Mouse (Mus musculus) liver, embryonic 12.5 days (tissue): ENCODE data around the gene Olfr96. TPM values are rescaled to one million over a fixed set of nuclear protein-coding genes. Genes with fewer than 3 reads are reported as not detected.
"Not testable (repeated sequence)": the region's sequence is repeated elsewhere in the genome, so short reads cannot be mapped to it uniquely, and the experiment has no call there.

Source experiments
- ATAC-seq: fragments of 200-750 bp; cut with Nextera tagmentation; 2 replicates; pipeline ENCODE4 v1.8.0; 2017; ENCODE audit warnings: moderate number of reproducible peaks, mild to moderate bottlenecking, moderate library complexity
- H3K27ac ChIP-seq: fragments of 300-500 bp; sonication (generic); 2 replicates; pipeline ENCODE4 v1.5.1; 2016; ENCODE audit warnings: mild to moderate bottlenecking
- H3K27me3 ChIP-seq: fragments of 300-500 bp; sonication (generic); replicated peaks from 2 replicates; pipeline ENCODE4 v1.6.1; 2016; ENCODE audit warnings: mild to moderate bottlenecking, moderate library complexity
- H3K36me3 ChIP-seq: fragments of 300-500 bp; sonication (generic); 2 replicates; pipeline ENCODE4 v1.6.1; 2016; ENCODE audit warnings: mild to moderate bottlenecking, moderate library complexity
- H3K4me1 ChIP-seq: fragments of 300-500 bp; sonication (generic); 2 replicates; pipeline ENCODE4 v1.6.1; 2016
- H3K4me2 ChIP-seq: fragments of 300-500 bp; sonication (generic); 2 replicates; pipeline ENCODE4 v1.6.1; 2016; ENCODE audit warnings: mild to moderate bottlenecking, moderate library complexity
- H3K4me3 ChIP-seq: fragments of 300-500 bp; sonication (generic); 2 replicates; pipeline ENCODE4 v1.5.1; 2016; ENCODE audit warnings: mild to moderate bottlenecking, moderate library complexity
- H3K9ac ChIP-seq: fragments of 300-500 bp; sonication (generic); 2 replicates; pipeline ENCODE4 v1.6.1; 2016; ENCODE audit warnings: mild to moderate bottlenecking, moderate library complexity
- H3K9me3 ChIP-seq: fragments of 300-500 bp; sonication (generic); replicated peaks from 2 replicates; pipeline ENCODE4 v1.6.1; 2016; ENCODE audit warnings: mild to moderate bottlenecking, moderate library complexity
- WGBS: fragments of 180-500 bp; shearing (Covaris S2); methylation state at CpG from one replicate; pipeline ENCODE4 v1.1.7; 2016; ENCODE audit not compliant: insufficient replicate concordance; 5-methylcytosine and 5-hydroxymethylcytosine counted together
- polyA plus RNA-seq: library from polyadenylated mRNA; unstranded; fragments of >200 nt; fragmentation: Nextera tagmentation; extraction: Ambion mirVana; gene quantifications from 2 replicates; pipeline ENCODE4 v1.2.1, GENCODE M21; 2016

Olfr96 gene
- polyA plus RNA-seq, 1 experiment from 2014 or later, result not detected

DNA sequence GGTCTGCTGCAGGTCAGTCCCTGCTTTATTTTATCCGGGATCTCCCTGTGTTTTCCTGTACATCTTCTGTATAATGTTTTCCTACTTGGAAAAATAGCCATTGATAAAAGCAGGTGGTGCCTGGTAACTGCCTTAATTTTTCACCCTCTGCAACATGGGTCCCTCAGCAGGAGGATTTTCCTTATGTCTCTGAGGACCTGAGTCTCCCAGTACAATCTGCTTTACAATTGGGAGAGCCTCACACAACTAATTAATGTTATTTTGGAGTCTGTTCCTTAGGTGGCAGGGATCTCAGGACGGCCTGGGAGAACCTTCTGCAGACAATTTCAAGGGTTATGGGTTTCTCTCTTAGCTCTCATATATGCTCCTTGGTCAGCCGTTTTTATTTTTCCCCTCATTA lies 6.9 kb upstream of the Olfr96 start, which contains the start of gene Olfr95:
TSS of gene Olfr95 (minus strand) at position 101 of the 400 bp plus-strand sequence.
- Histone ChIP-seq H3K4me3 (no peak within 1 kb of the TSS), H3K36me3 (no peaks in the 10 kb centered on the region), H3K9ac (no peak within 1 kb of the TSS), H3K9me3 (0 out of 2 replicates have a peak, but pooled peaks cover 3% of the 10 kb centered on the region), H3K4me1 (no peaks in the 10 kb centered on the region), H3K27ac (no peak within 1 kb of the TSS), H3K27me3 (peaks cover 21% of the 10 kb centered on the region), H3K4me2 (no peak within 1 kb of the TSS)
- no peak for ATAC-seq
- WGBS, result 53% methylated on average over 3 of the region's 3 CpGs

DNA sequence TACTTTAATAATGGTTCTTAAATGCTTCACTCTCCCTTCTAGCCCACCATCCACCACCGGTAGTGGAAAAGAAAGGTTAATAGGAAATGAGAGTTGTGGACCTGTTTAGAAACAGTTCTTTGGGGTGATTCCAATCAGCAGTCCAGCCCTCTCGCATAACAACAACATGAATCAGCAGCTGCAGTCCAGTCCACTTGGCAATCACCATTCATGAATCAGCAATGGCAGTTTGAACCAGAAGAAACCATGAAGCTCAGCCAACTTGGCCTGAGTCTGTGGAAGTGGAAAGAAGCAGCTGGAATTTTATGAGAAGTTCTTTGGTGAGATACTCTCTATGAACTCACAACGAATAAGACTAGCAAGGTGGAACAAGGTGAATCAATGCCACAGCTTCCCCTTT lies 1.5 kb upstream of the Olfr96 start:
- Histone ChIP-seq H3K4me3 (no peak overlapping the region), H3K36me3 (no peaks in the 10 kb centered on the region), H3K9ac (no peak overlapping the region), H3K9me3 (0 out of 2 replicates have a peak, but pooled peaks cover 3% of the 10 kb centered on the region), H3K4me1 (no peaks in the 10 kb centered on the region), H3K27me3 (no peaks in the 10 kb centered on the region), H3K4me2 (no peak overlapping the region), H3K27ac (no peak overlapping the region)
- WGBS, result 64% methylated on average over 3 of the region's 3 CpGs
- ATAC-seq, result no peak

DNA sequence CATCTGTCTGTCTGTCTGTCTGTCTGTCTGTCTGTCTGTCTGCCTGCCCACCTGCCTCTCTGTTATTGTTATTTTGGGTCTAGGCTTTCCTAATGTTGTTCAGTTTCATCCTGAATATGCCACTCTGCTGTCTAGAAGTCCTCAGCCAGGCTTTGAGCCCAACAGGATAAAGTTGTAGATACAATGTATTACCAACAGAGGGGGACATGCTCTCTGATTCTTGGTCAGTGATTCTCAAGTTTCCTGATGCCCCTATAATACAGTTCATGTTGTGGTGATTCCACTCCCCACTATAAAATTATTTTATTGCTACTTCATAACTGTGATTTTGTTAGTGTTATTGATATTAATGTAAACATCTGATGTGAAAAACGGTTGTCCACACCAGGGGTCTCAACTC lies 1.9 kb downstream of the Olfr96 start:
- Histone ChIP-seq H3K36me3 (no peaks in the 10 kb centered on the region), H3K27ac (no peak overlapping the region), H3K4me2 (no peak overlapping the region), H3K9ac (no peak overlapping the region), H3K4me1 (no peaks in the 10 kb centered on the region), H3K4me3 (no peak overlapping the region), H3K9me3 (0 out of 2 replicates have a peak, but pooled peaks cover 3% of the 10 kb centered on the region), H3K27me3 (no peaks in the 10 kb centered on the region)
- 10% methylated on average over 1 of the region's 1 CpGs for WGBS
- ATAC-seq, result no peak

GRCm38 (mm10) chr17:37237230-37237629 lies 17.3 kb downstream of the Olfr96 start, which contains the start of gene Olfr97:
Gene Olfr97 (minus strand): TSS chr17:37237330.
- H3K9me3 ChIP-seq, H3K4me3 ChIP-seq, H3K4me1 ChIP-seq, H3K36me3 ChIP-seq, H3K4me2 ChIP-seq, H3K9ac ChIP-seq, ATAC-seq, H3K27me3 ChIP-seq, H3K27ac ChIP-seq: not testable (repeated sequence)
- 70% methylated on average over 2 of the region's 2 CpGs for WGBS

DNA sequence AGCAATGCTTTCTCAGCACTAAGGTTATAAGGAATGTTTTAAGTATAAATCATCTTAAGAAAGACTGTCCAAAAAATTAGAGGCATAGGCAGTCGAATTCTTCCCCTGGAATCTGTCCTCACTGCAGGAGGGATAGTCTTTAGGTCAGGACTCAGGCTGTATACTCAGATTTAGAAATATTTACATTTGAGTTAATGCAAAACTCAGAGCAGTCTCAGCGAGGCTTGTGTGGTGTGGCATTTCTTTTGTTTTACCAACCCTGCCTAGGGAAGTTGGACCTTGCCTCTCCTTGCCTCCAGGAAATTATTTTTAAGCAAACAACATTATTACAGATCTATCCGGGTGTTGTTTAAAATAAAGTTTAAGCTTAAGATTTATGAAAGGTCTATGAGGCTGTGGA lies 22.3 kb downstream of the Olfr96 start:
- WGBS, result 35% methylated on average over 3 of the region's 3 CpGs
- peaks cover 5% of the 10 kb centered on the region; the same call in 1 of the 2 replicates for H3K9me3 ChIP-seq
- H3K4me3 ChIP-seq, result no peak overlapping the region
- no peak overlapping the region for H3K9ac ChIP-seq
- H3K27me3 ChIP-seq, result no peaks in the 10 kb centered on the region
- no peak overlapping the region for H3K4me2 ChIP-seq
- H3K4me1 ChIP-seq, result no peaks in the 10 kb centered on the region
- H3K36me3 ChIP-seq, result no peaks in the 10 kb centered on the region
- peak; percentile 57; the same call in 1 of the 2 replicates for ATAC-seq
- H3K27ac ChIP-seq, result no peak overlapping the region

DNA sequence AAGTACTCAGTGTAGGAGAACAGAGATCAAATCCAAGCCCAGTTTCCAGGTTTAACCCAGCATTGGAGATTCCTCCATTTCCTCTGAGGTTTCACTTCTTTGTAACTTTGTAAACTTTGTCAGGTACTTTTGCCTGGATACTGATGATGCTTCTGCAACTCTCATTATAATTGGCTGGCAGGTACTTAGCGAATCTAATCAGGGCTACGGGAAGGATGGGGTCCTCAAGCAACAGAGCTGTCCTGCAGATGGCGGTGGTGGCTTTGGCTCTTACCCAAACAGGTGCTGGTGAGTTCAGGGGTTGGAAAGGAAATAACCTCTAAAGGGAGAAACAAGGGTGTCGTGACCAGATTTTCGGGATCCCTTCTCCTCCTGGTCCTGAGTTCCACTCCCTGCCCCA lies 26.8 kb downstream of the Olfr96 start:
- H3K36me3 ChIP-seq, result no peaks in the 10 kb centered on the region
- H3K27me3 ChIP-seq, result no peaks in the 10 kb centered on the region
- H3K4me3 ChIP-seq, result no peak overlapping the region
- H3K4me2 ChIP-seq, result no peak overlapping the region
- H3K27ac ChIP-seq, result no peak overlapping the region
- H3K9me3 ChIP-seq, result no peaks in the 10 kb centered on the region
- WGBS, result 17% methylated on average over 5 of the region's 5 CpGs
- no peaks in the 10 kb centered on the region for H3K4me1 ChIP-seq
- ATAC-seq, result no peak
- no peak overlapping the region for H3K9ac ChIP-seq

GRCm38 (mm10) chr17:37249460-37249859 lies 29.5 kb downstream of the Olfr96 start:
- H3K27ac ChIP-seq, result no peak overlapping the region
- no peaks in the 10 kb centered on the region for H3K9me3 ChIP-seq
- no peaks in the 10 kb centered on the region for H3K36me3 ChIP-seq
- no peak overlapping the region for H3K9ac ChIP-seq
- H3K4me3 ChIP-seq, result no peak overlapping the region
- no peaks in the 10 kb centered on the region for H3K27me3 ChIP-seq
- H3K4me2 ChIP-seq, result no peak overlapping the region
- no peaks in the 10 kb centered on the region for H3K4me1 ChIP-seq
- ATAC-seq, result no peak

DNA sequence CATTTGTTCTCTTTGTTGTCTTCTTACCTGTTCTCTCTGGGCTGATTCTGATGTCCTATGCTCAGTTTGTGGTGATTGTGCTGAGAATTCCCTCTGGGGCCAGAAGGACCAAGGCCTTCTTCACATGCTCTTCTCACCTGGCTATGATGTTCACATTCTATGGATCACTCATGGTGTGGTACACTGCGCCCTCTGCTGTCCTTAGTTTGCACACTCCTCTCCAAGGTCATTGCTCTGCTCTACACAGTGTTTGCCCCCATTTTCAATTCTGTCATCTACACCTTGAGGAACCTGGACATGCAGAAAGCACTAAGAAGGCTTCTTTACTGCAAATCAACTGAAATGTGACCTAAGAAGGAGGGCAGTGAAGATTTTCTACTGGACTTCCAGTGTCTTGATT lies 30.6 kb downstream of the Olfr96 start:
- no peaks in the 10 kb centered on the region for H3K4me1 ChIP-seq
- no peak overlapping the region for H3K4me3 ChIP-seq
- H3K36me3 ChIP-seq, result no peaks in the 10 kb centered on the region
- no peaks in the 10 kb centered on the region for H3K9me3 ChIP-seq
- ATAC-seq, result no peak
- H3K9ac ChIP-seq, result no peak overlapping the region
- 11% methylated on average over 1 of the region's 1 CpGs for WGBS
- no peak overlapping the region for H3K27ac ChIP-seq
- H3K27me3 ChIP-seq, result no peaks in the 10 kb centered on the region
- no peak overlapping the region for H3K4me2 ChIP-seq

GRCm38 (mm10) chr17:37263626-37264025 lies 43.7 kb downstream of the Olfr96 start, which contains the start of gene Olfr98:
Gene Olfr98 (minus strand): TSS chr17:37263749.
- Histone ChIP-seq H3K9me3 (no peaks in the 10 kb centered on the region), H3K4me2 (no peak within 1 kb of the TSS), H3K4me3 (no peak within 1 kb of the TSS), H3K36me3 (no peaks in the 10 kb centered on the region), H3K27ac (no peak within 1 kb of the TSS), H3K27me3 (no peaks in the 10 kb centered on the region), H3K4me1 (no peaks in the 10 kb centered on the region), H3K9ac (no peak within 1 kb of the TSS)
- 48% methylated on average over 1 of the region's 1 CpGs for WGBS
- ATAC-seq, result no peak

DNA sequence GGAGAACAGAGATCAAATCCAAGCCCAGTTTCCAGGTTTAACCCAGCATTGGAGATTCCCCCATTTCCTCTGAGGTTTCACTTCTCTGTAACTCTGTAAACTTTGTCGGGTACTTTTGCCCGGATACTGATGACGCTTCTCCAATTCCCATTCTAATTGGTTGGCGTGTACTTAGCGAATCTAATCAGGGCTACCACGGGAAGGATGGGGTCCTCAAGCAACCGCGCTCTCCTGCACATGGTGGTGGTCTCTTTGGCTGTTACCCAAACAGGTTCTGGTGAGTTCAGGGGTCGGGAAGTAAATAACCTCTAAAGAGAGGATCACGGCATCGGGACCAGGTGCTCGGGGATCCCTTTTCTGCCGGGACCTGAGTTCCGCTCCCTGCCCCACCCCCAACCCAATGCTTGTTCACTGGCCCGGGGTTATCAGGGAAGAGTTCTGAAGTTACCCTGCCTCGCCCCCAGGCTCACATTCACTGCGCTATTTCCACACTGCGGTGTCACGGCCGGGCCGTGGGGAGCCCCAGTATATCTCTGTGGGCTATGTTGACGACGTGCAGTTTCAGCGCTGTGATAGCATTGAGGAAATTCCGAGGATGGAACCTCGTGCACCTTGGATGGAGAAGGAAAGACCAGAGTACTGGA lies 50.2 kb downstream of the Olfr96 start, which contains the start of gene H2-M3:
TSS of gene H2-M3 (plus strand) at position 163 of the 644 bp plus-strand sequence.
- no peaks in the 10 kb centered on the region for H3K27me3 ChIP-seq
- no peak within 1 kb of the TSS for H3K27ac ChIP-seq
- H3K4me1 ChIP-seq, result peaks cover 3% of the 10 kb centered on the region; the same call in 1 of the 2 replicates
- ATAC-seq, result peak; percentile 82
- peak within 1 kb of the TSS; percentile 59 for H3K4me3 ChIP-seq
- WGBS, result 1% methylated on average over 26 of the region's 26 CpGs
- H3K36me3 ChIP-seq, result no peaks in the 10 kb centered on the region
- H3K4me2 ChIP-seq, result peak within 1 kb of the TSS; percentile 86
- peak within 1 kb of the TSS; percentile 47 for H3K9ac ChIP-seq
- no peaks in the 10 kb centered on the region for H3K9me3 ChIP-seq

DNA sequence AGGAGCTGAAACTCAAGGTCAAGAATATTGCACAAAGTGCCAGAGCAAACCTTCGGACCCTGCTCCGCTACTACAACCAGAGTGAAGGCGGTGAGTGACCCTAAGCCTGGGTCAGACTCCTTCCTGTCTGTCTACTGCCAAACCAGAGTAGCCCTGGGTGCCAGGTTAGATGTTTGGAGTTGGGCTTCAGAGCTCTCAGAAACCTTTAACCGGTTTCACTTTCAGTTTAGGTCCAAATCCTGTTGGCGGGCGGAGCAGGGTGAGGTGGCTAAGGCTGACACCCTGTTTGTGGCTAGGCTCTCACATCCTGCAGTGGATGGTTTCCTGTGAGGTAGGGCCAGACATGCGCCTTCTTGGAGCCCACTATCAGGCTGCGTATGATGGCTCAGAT lies 50.8 kb downstream of the Olfr96 start:
- peak; percentile 67 for ATAC-seq
- Histone ChIP-seq H3K4me1 (peaks cover 3% of the 10 kb centered on the region; the same call in 1 of the 2 replicates), H3K4me3 (peak overlapping the region; percentile 59), H3K9ac (peak overlapping the region; percentile 47), H3K36me3 (no peaks in the 10 kb centered on the region), H3K27ac (no peak overlapping the region), H3K4me2 (peak overlapping the region; percentile 86), H3K27me3 (no peaks in the 10 kb centered on the region), H3K9me3 (no peaks in the 10 kb centered on the region)
- WGBS, result 21% methylated on average over 8 of the region's 8 CpGs

- 50% methylated on average over 2 of the region's 2 CpGs for WGBS
- ATAC-seq, result no peak
- Histone ChIP-seq H3K27ac (no peak overlapping the region), H3K4me3 (no peak overlapping the region), H3K4me2 (no peak overlapping the region), H3K27me3 (no peaks in the 10 kb centered on the region), H3K36me3 (no peaks in the 10 kb centered on the region), H3K9ac (no peak overlapping the region), H3K9me3 (no peaks in the 10 kb centered on the region), H3K4me1 (no peaks in the 10 kb centered on the region)
Observed at GRCm38 (mm10) chr17:37275626-37276248, 55.8 kb downstream of the Olfr96 start.
